ENCODE assay signal across 8 mouse cellular contexts in the genomic region with DNA sequence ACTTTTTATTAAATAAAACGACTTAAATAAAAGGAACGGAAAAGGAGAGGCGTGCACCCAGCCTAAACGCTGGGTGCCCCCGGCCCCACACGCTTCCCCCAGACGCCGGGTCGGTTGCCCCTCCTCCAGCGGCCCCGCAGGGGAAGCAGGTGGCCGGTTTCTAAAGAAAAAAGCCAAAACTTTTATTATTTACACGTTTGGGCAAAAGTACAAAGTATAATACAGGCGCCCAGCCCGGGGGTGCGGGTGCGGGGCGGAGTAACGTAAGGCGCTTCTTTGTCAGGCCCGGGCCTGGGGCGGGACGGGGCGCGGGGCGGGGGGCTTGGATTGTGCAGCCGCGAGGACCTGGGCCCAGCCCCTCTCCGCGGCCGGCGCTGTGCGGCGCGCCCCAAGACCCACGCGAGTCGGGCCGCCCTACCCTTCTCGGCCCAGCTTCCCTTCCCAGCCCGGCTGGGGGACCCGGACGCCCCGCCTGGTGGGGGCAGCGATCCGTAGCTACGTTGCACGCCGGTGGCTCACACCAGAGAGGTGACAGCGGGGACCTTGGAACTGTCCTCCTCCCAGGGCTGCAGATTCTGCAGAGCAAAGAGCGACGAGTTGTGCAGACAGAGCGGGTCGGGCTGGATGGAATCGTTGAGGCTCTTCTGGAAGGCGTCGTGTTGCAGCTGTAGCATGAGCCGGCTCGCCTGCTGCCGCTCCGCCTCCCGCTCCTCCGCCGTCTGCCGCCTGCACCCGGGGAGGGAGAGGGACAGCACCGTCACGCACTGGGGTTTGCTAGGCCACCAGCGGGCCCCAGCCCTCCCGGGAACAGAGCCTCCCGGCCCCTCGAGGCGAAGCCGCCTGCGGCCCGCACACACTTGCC. TPM values are rescaled to one million over a fixed set of nuclear protein-coding genes. Genes with fewer than 3 reads are reported as not detected.
A peak's percentile ranks its signal among the peaks of the same experiment; 100 is the strongest.
DNase-seq lines count a peak whose midpoint lies in the region; ATAC-seq and TF ChIP-seq lines count a peak whose summit lies in the region.

No protein-coding gene starts in this region.

- intact Hi-C loops in heart, postnatal 14 days (cut with DNase I) = loop anchor here (2.0 kb wide), 1 partner anchor 34 kb away; no protein-coding TSS in a partner anchor

- no peak for TF ChIP-seq CTCF in lung, postnatal 0 days (IDR thresholded peaks at IDR 0.05)

- peak overlapping the region; percentile 25 for H3K4me3 ChIP-seq in lung, postnatal 0 days (ENCODE audit: low read depth, low read length)
- peak overlapping the region; percentile 40 for H3K4me3 ChIP-seq in limb, embryonic 13.5 days

- peak; percentile 39 for DNase-seq in lung, postnatal 0 days (ENCODE audit: low spot score)
- no peak for DNase-seq in lung, postnatal 10 days
- DNase-seq in cerebellum, postnatal 14 days = peak; percentile 62 to 69
- DNase-seq in heart, postnatal 14 days = peak; percentile 43 to 44
- peak; percentile 72 for DNase-seq in retina, postnatal 1 day
- no peak for DNase-seq in c-Kit-positive CD71-positive TER-119-positive erythroid progenitor cells, embryonic 14.5 days (ENCODE audit: low spot score)
- no peak for DNase-seq in frontal cortex, postnatal 36 days (ENCODE audit: low spot score in 2 of 2)

- no peaks in the 10 kb centered on the region for H3K9me3 ChIP-seq in lung, postnatal 0 days (ENCODE audit: low read length)
- peaks cover 5% of the 10 kb centered on the region; the same call in 1 of the 2 replicates for H3K9me3 ChIP-seq in limb, embryonic 13.5 days

- H3K27me3 ChIP-seq in lung, postnatal 0 days (replicated peaks; ENCODE audit: insufficient read depth, low read length) = peaks cover 90% of the 10 kb centered on the region
- peaks cover 100% of the 10 kb centered on the region for H3K27me3 ChIP-seq in limb, embryonic 13.5 days

- peak; percentile 59 for ATAC-seq in lung, postnatal 0 days
- peak; percentile 68 for ATAC-seq in limb, embryonic 13.5 days (ENCODE audit: low FRiP score, low read depth)

- peak overlapping the region; percentile 48 for H3K4me2 ChIP-seq in lung, postnatal 0 days (replicated peaks; ENCODE audit: low read depth, low read length)
- H3K4me2 ChIP-seq in limb, embryonic 13.5 days (replicated peaks) = peak overlapping the region; percentile 74

- H3K36me3 ChIP-seq in lung, postnatal 0 days (ENCODE audit: insufficient read depth, low read length) = no peaks in the 10 kb centered on the region
- no peaks in the 10 kb centered on the region for H3K36me3 ChIP-seq in limb, embryonic 13.5 days

- no peak overlapping the region for H3K9ac ChIP-seq in lung, postnatal 0 days (replicated peaks; ENCODE audit: low read depth)
- H3K9ac ChIP-seq in limb, embryonic 13.5 days = peak overlapping the region; percentile 55

- WGBS in lung, postnatal 0 days = 3% methylated on average over 53 of the region's 76 CpGs
- WGBS in limb, embryonic 13.5 days = under 1% methylated on average over 76 of the region's 76 CpGs

- peaks cover 16% of the 10 kb centered on the region for H3K4me1 ChIP-seq in lung, postnatal 0 days (ENCODE audit: insufficient read depth, low read depth, low read length)
- peaks cover 51% of the 10 kb centered on the region for H3K4me1 ChIP-seq in limb, embryonic 13.5 days

- TF ChIP-seq EP300 in lung, postnatal 0 days (IDR thresholded peaks at IDR 0.05) = no peak

- no peak overlapping the region for H3K27ac ChIP-seq in lung, postnatal 0 days (ENCODE audit: low read length)
- H3K27ac ChIP-seq in limb, embryonic 13.5 days = no peak overlapping the region

RNA-seq across cellular contexts. Expression of a gene that starts 2.4 kb away (rescaled TPM):
- not detected in 2 replicates for polyA plus RNA-seq in lung, postnatal 0 days (2015; fragmentation: Nextera tagmentation; extraction: Ambion mirVana)
- not detected for total RNA-seq in heart, postnatal 14 days (2021)
- not detected in 2 replicates for polyA plus RNA-seq in limb, embryonic 13.5 days (2015; fragmentation: Nextera tagmentation; extraction: Ambion mirVana)

RNA-seq across cellular contexts. Expression of a gene that starts 38.0 kb away (rescaled TPM):
- 277 and 284 TPM in 2 replicates for polyA plus RNA-seq in lung, postnatal 0 days (2015; fragmentation: Nextera tagmentation; extraction: Ambion mirVana)
- 100 to 1,000 TPM; 136 to 152 TPM for total RNA-seq in heart, postnatal 14 days (2021)
- polyA plus RNA-seq in limb, embryonic 13.5 days (2015; fragmentation: Nextera tagmentation; extraction: Ambion mirVana) = 1,176 and 1,233 TPM in 2 replicates

RNA-seq across cellular contexts. Expression of a gene that starts 53.8 kb away (rescaled TPM):
- 19.5 and 20.6 TPM in 2 replicates for polyA plus RNA-seq in lung, postnatal 0 days (2015; fragmentation: Nextera tagmentation; extraction: Ambion mirVana)
- total RNA-seq in heart, postnatal 14 days (2021) = 1 to 10 TPM; 4.1 to 4.9 TPM
- polyA plus RNA-seq in limb, embryonic 13.5 days (2015; fragmentation: Nextera tagmentation; extraction: Ambion mirVana) = 17.0 and 18.8 TPM in 2 replicates

Comparison
In these comparisons a context has a peak if more than half of its experiments do, and no peak if none do; other contexts are left out.
1. DNase-seq: peak in lung, postnatal 0 days (single experiment), cerebellum, postnatal 14 days (2 of 2), heart, postnatal 14 days (2 of 2) and retina, postnatal 1 day (single experiment); none in lung, postnatal 10 days (single experiment), c-Kit-positive CD71-positive TER-119-positive erythroid progenitor cells, embryonic 14.5 days (single experiment) and frontal cortex, postnatal 36 days (0 of 2).